Mouse (Mus musculus): ENCODE data around the gene Huwe1. TPM values are rescaled to one million over a fixed set of nuclear protein-coding genes. Genes with fewer than 3 reads are reported as not detected.

The Huwe1 gene
- polyA plus RNA-seq, 1 experiment from 2014 or later: 63.8 TPM

DNA sequence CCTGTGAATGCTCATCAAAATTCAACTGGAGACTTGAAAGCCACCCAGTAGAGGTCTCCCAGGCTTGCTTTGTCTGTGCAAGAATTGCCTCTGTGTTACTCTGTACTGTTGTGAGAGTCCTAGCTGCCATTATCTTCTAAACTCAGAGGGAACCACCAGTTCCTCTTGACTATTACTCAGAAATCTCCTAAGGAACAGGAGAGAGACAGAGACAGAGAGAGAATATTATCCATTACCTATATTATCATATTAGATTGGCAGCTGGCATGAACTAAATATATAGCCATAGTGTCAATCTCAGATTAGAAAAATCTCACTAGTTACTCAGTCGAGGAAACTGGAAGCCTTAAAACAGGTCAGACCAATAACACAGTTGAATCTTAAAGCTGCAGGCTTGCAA lies 149.6 kb downstream of the Huwe1 start:
- no peak for ATAC-seq (ENCODE audit: insufficient number of reproducible peaks, insufficient read depth, low FRiP score, low TSS enrichment, low read depth)
- H3K27me3 ChIP-seq: peaks cover 18% of the 10 kb centered on the region
- no peak overlapping the region for H3K4me2 ChIP-seq
- no peak overlapping the region for H3K4me3 ChIP-seq (replicated peaks)
- H3K36me3 ChIP-seq: no peaks in the 10 kb centered on the region
- H3K4me1 ChIP-seq (replicated peaks): no peaks in the 10 kb centered on the region
- 47% methylated on average over 1 of the region's 1 CpGs for WGBS
- H3K9ac ChIP-seq (replicated peaks): no peak overlapping the region
- no peaks in the 10 kb centered on the region for H3K9me3 ChIP-seq
- H3K27ac ChIP-seq: no peak overlapping the region

DNA sequence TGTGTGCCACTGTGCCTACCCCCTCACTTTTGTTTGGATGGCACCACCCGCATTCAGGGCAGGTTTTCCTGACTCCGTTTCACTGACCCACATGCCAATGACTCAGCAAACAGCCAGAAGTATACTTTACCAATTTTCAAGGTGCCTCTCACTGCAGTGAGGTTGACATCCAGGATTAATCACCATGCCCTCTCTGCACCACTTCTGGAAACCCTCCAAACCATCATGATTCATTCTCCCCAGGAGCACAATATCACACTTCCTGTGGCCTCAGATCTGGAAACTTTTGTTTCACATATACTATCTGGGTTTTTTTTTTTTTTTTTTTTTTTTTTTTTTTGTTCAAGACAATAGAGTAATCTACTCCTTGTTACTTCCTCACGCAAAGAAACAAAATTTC lies 150.6 kb downstream of the Huwe1 start:
- Histone ChIP-seq H3K4me3 (replicated peaks) (no peak overlapping the region), H3K4me1 (replicated peaks) (no peaks in the 10 kb centered on the region), H3K36me3 (no peaks in the 10 kb centered on the region), H3K4me2 (no peak overlapping the region), H3K9ac (replicated peaks) (no peak overlapping the region), H3K27ac (no peak overlapping the region), H3K27me3 (peaks cover 18% of the 10 kb centered on the region), H3K9me3 (no peaks in the 10 kb centered on the region)
- WGBS: 80% methylated on average over 3 of the region's 3 CpGs
- no peak for ATAC-seq (ENCODE audit: insufficient number of reproducible peaks, insufficient read depth, low FRiP score, low TSS enrichment, low read depth)

MicroRNA genes within 50 kb of the gene (microRNA counts, 519-probe panel; counts per million panel counts)
- microRNA mmu-miR-98: 3,698 counts per million, percentile 21 among the panel's probes with 10 or more counts

Small RNA genes lying within 50 kb of the gene (microRNA-seq; reads per million reads assigned to microRNA genes)
- gene Mir3113 (not detected), gene Mir98 (1,913 reads per million, percentile 81 among the genes with 10 or more reads in this experiment), gene Mirlet7f-2 (441 reads per million, percentile 67 among the genes with 10 or more reads in this experiment)

Other genes with a start within 250 kb of the Huwe1 start
- gene Hsd17b10, start 201.0 kb downstream of the Huwe1 start, polyA plus RNA-seq (2016; fragmentation: Nextera tagmentation; extraction: Ambion mirVana): 252 and 254 TPM in 2 replicates
- gene Ribc1, start 215.5 kb downstream of the Huwe1 start, polyA plus RNA-seq (2016; fragmentation: Nextera tagmentation; extraction: Ambion mirVana): 3.4 and 4.0 TPM in 2 replicates
- gene Smc1a, start 215.6 kb downstream of the Huwe1 start, polyA plus RNA-seq (2016; fragmentation: Nextera tagmentation; extraction: Ambion mirVana): 123 and 124 TPM in 2 replicates

All from limb, embryonic 12.5 days (tissue).